Comparison of ENCODE assay signal across 8 mouse cellular contexts in the genomic region with DNA sequence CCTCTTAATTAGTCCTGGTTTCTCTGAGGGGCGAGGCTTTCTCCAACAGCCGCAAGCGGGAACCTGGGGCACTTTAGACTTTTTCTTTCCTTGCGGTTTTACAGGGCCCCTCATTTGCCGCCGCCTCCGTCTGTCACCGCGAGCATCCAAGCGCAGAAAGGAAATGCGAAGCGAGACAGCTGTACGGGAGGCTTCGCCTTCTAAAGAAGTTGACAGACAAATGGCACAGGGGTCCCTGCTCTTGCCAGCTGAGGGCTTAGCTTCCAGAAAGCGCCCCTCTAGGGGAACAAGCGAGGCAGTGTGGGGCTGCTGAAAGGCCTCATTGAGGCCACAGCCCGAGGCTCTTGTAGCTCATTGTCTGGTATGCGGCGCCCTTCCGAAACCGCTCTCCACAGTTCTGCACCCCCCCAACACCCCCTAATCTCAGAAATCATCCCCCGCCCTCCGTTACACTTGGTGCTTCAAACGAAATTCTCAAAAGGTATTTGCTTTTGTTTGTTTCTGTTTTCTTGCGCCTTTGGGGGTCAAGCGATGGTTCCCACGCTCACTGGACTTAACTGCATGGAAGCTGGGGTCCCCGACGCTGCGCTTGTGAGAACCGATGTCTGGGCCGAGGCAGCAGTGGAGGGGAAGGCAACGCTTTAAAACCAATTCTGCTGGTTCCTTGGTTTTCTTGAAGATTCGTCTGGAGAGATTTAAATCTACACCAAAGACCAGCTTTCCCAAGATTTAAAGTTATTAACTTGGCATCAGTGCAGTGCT. TPM values are rescaled to one million over a fixed set of nuclear protein-coding genes. Genes with fewer than 3 reads are reported as not detected.
DNase-seq lines count a peak whose midpoint lies in the region; ATAC-seq lines count a peak whose summit lies in the region.

No protein-coding gene starts in this region.

- H3K4me3 ChIP-seq in embryonic facial prominence, embryonic 15.5 days (replicated peaks) = peak overlapping the region; percentile 38
- H3K4me3 ChIP-seq in limb, embryonic 12.5 days (replicated peaks) = peak overlapping the region; percentile 36

- no peaks in the 10 kb centered on the region for H3K9me3 ChIP-seq in embryonic facial prominence, embryonic 15.5 days (replicated peaks)
- H3K9me3 ChIP-seq in limb, embryonic 12.5 days = no peaks in the 10 kb centered on the region

- H3K9ac ChIP-seq in embryonic facial prominence, embryonic 15.5 days = peak overlapping the region; percentile 28
- peak overlapping the region; percentile 63 for H3K9ac ChIP-seq in limb, embryonic 12.5 days (replicated peaks)

- H3K27ac ChIP-seq in embryonic facial prominence, embryonic 15.5 days (replicated peaks) = peak overlapping the region; percentile 67; the same call in 1 of the 2 replicates
- H3K27ac ChIP-seq in limb, embryonic 12.5 days = peak overlapping the region; percentile 78

- intact Hi-C loops in heart, postnatal 10 days (cut with DNase I) = no loop called here

- peak; percentile 69 for ATAC-seq in embryonic facial prominence, embryonic 15.5 days (ENCODE audit: insufficient number of reproducible peaks, low FRiP score, low TSS enrichment, low read depth)
- ATAC-seq in limb, embryonic 12.5 days (ENCODE audit: insufficient number of reproducible peaks, insufficient read depth, low FRiP score, low TSS enrichment, low read depth) = peak; percentile 82
- peak; percentile 59 for ATAC-seq in monocyte, adult 5-6 weeks (replicated peaks; ENCODE audit: insufficient number of reproducible peaks, low FRiP score, low TSS enrichment, poor library complexity, severe bottlenecking)

- DNase-seq in heart, adult 11 months = peak; percentile 93
- no peak for DNase-seq in heart, postnatal 10 days
- peak; percentile 81 for DNase-seq in CD4-positive helper T cell, adult 2 months (ENCODE audit: low read depth, low spot score)
- peak; percentile 84 for DNase-seq in thymus, postnatal 4 days
- DNase-seq in adrenal gland, adult 2 months = no peak

- H3K4me1 ChIP-seq in embryonic facial prominence, embryonic 15.5 days = peaks cover 9% of the 10 kb centered on the region
- peaks cover 8% of the 10 kb centered on the region for H3K4me1 ChIP-seq in limb, embryonic 12.5 days (replicated peaks)

- H3K27me3 ChIP-seq in embryonic facial prominence, embryonic 15.5 days = peaks cover 4% of the 10 kb centered on the region; the same call in 1 of the 2 replicates
- peaks cover 8% of the 10 kb centered on the region; the same call in 1 of the 2 replicates for H3K27me3 ChIP-seq in limb, embryonic 12.5 days

- 3% methylated on average over 34 of the region's 34 CpGs for WGBS in embryonic facial prominence, embryonic 15.5 days
- 4% methylated on average over 34 of the region's 34 CpGs for WGBS in limb, embryonic 12.5 days

- peak overlapping the region; percentile 72 for H3K4me2 ChIP-seq in embryonic facial prominence, embryonic 15.5 days (replicated peaks)
- peak overlapping the region; percentile 65 for H3K4me2 ChIP-seq in limb, embryonic 12.5 days

- H3K36me3 ChIP-seq in embryonic facial prominence, embryonic 15.5 days = no peaks in the 10 kb centered on the region
- H3K36me3 ChIP-seq in limb, embryonic 12.5 days = no peaks in the 10 kb centered on the region

RNA-seq across cellular contexts. Expression of a gene that starts 22.7 kb away (rescaled TPM):
- total RNA-seq in heart, postnatal 10 days (2021) = 100 to 1,000 TPM; 111 to 118 TPM
- 36.7 and 47.0 TPM in 2 replicates for polyA plus RNA-seq in embryonic facial prominence, embryonic 15.5 days (2015; fragmentation: Nextera tagmentation; extraction: Ambion mirVana)
- 79.8 and 91.8 TPM in 2 replicates for polyA plus RNA-seq in limb, embryonic 12.5 days (2016; fragmentation: Nextera tagmentation; extraction: Ambion mirVana)
- 73.1 to 144 TPM (median 131 TPM) in 3 replicates for total RNA-seq in monocyte, adult 5-6 weeks (2017)
- 10 to 100 TPM; 12.9 to 24.7 TPM for total RNA-seq in adrenal gland, adult 2 months (2021)
- polyA plus RNA-seq in adrenal gland, adult 2 months (2012; rRNA removed) = 13.8 and 14.0 TPM in 2 replicates

RNA-seq across cellular contexts. Expression of a gene that starts 44.0 kb away (rescaled TPM):
- total RNA-seq in heart, postnatal 10 days (2021) = 100 to 1,000 TPM; 102 to 109 TPM
- polyA plus RNA-seq in embryonic facial prominence, embryonic 15.5 days (2015; fragmentation: Nextera tagmentation; extraction: Ambion mirVana) = 173 and 175 TPM in 2 replicates
- 304 and 327 TPM in 2 replicates for polyA plus RNA-seq in limb, embryonic 12.5 days (2016; fragmentation: Nextera tagmentation; extraction: Ambion mirVana)
- 108 to 150 TPM (median 134 TPM) in 3 replicates for total RNA-seq in monocyte, adult 5-6 weeks (2017)
- 10 to 100 TPM; 81.0 to 98.6 TPM for total RNA-seq in adrenal gland, adult 2 months (2021)
- polyA plus RNA-seq in adrenal gland, adult 2 months (2012; rRNA removed) = 5.8 and 7.4 TPM in 2 replicates

Comparison
In these comparisons a context has a peak if more than half of its experiments do, and no peak if none do; other contexts are left out.
1. DNase-seq: peak in heart, adult 11 months (single experiment), CD4-positive helper T cell, adult 2 months (single experiment) and thymus, postnatal 4 days (single experiment); none in heart, postnatal 10 days (0 of 2) and adrenal gland, adult 2 months (single experiment).
2. Peak in every context shown above with its lines, with median percentiles within 50 percentile points of each other: ATAC-seq.